Mouse (Mus musculus) ES-Bruce4 (cell line): Measurements from ENCODE around the gene Gps2.

Source experiments
- CTCF ChIP-seq: IDR thresholded peaks from one replicate; pipeline ENCODE4 v1.8.1; 2011; ENCODE audit warnings: low read depth, low read length
- EP300 ChIP-seq: IDR thresholded peaks from 2 replicates; pipeline ENCODE4 v1.6.1; 2011; ENCODE audit warnings: low read depth, low read length; ENCODE audit not compliant: insufficient read depth
- POLR2A ChIP-seq: IDR thresholded peaks from one replicate; pipeline ENCODE4 v1.8.1; 2011; ENCODE audit warnings: low read length; ENCODE audit not compliant: insufficient read depth

GRCm38 (mm10) chr11:69948763-69949150, 35.1 kb downstream of the Gps2 start:
- TF ChIP-seq CTCF (peak; percentile 91), POLR2A (no peak), EP300 (no peak)
